Mouse (Mus musculus) c-Kit-positive CD71-negative TER-119-negative erythroid progenitor cells, embryonic 14.5 days (primary cell): ENCODE data around the gene Hbp1.

Experiments used
- DNase-seq: peaks from one replicate; pipeline ENCODE4 v3.0.0-alpha.2; 2013; ENCODE audit warnings: low read depth

Gene Hbp1

DNA sequence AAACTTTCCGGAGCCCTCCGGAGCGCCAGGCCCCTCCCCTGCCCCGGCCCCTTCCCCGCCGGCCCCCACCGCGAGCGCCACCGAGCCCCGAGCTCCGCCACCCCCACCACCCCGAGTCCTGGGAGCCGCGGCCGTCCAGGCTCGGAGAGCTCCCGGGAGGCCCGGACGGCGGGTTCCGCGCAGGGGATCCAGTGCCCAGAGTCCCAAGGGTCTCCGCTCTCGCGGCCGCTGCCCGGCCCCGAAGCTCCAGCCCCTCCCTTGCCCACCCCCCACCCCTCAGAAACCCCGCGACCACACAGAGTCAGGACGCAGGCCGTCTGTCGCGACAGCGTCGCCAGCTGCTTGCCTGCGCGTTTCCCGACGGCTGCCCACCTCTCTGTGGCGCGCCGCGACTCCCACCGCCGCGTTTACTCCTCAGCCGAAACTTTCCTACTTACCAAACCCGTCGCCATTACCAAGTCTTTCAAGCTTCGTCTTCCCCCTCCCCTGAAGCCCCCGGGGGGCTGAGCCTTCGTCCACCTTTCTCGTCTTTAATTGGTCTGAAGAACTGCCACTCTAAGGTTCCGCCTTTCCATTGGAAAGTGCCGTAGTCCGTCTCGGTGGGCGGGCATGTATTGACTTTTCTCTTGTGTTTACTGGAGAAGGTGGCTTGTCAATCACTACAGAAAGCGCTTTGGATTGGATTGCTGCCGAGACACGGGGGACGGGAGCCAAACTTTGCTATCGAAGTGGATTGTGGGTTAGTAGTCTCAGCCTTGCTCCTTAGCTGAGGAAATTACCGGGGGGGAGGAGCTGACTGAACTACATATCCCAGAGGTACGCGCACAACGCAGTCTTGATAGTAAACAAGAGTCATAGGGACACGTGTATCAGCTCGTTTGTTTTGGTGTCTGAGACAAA, at the start of gene Hbp1:
Hbp1 (minus strand) TSS at position 777 of the 900 bp plus-strand sequence.
- DNase-seq = peak; percentile 99

DNA sequence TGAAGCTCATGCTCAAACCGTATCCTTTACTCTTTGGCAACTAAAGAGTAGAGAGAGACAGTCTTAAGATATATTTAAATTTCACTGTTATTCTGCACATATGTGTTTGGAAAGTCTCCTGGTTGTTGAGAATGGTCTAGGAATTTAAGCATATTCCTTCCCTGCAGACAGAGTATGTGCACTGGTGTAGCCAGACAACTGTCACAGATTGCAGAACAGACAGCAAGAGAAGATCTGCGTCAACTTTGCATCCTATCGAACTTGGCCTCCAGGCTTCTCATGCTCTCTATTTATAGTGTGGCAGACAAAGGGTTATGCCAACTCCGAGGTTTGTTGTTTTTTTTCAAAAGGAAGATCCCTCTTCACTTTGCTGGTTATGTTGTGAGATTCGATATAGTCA, 48.4 kb upstream of the Hbp1 start:
- DNase-seq = no peak

DNA sequence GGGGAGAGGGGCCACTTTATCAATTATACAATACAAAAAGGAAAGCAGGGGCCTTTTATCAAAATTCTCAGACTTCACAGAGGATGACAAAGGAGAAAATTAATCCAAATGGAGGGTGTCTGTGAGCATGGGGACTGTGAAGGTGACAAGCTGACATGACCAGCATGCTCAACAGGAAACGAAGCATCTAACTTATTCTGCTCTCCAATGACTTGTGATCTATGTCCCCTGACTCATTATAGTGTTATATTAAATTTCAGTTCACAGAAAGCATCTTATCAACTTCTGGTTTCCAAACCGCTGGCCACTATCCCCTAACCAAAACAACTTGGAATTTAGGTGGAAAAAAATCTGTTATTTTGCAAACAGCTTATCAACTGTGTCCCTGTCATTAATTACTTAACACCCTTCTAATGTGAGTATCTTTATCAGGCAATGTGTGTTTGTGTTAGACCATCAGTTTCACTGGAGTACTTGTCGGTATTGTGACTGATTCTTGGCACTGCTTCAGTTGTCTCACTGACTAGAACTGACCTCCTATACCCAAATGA, 47.1 kb upstream of the Hbp1 start:
- DNase-seq = no peak

DNA sequence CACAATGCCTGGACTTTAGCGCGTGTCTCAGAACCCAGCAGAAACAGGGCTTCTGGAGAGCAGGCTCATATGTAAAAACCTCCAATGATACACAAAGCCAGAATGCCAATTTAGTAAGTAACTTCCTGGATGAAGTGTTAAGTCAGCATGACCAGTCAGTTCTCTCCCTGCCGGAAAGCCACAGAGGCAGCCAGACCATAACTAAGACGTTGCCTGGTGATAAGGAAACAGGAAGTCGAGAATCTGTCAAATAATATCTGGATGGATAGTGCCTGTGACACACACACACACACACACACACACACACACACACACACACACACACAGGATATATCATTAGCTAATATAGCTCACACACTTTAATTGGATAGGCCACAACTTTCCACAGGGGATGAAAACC, 46.5 kb upstream of the Hbp1 start:
- DNase-seq = peak; percentile 59

DNA sequence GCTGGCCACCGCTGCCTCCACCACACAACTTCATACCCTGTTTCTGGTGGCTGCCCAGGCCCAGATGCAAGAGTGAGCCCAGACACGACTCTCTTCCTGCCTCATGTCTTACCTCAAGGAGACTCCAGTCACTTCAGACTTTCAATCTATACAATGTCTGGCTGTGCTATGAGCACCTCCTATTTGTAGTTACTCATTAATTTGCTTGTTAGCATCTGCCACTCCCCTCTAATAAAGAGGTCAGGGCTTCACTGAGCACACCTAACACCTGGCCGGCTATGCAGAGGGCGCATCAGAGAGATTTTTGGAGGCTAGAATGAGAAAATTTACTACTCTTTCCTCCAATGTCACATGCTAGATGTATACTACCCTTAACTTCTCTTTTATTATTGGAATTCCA, 40.2 kb upstream of the Hbp1 start:
- DNase-seq = no peak

DNA sequence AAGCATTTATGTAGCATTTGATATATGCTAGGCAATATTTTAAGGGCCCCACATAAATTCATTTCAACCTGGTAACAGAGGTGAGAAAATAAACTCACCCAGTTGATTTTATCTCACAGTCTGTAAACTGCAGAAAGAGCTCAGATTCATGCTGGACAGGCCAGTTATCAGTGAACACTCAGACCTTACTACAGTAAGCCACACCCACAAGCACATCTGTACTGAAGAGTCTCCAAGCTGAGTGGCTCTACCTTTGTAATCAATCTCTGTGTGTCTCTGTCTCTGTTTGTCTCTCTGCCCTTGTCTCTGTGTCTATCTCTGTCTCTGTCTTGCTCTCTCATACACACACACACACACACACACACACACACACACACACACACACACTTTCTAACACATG, 39.4 kb upstream of the Hbp1 start:
- no peak for DNase-seq

DNA sequence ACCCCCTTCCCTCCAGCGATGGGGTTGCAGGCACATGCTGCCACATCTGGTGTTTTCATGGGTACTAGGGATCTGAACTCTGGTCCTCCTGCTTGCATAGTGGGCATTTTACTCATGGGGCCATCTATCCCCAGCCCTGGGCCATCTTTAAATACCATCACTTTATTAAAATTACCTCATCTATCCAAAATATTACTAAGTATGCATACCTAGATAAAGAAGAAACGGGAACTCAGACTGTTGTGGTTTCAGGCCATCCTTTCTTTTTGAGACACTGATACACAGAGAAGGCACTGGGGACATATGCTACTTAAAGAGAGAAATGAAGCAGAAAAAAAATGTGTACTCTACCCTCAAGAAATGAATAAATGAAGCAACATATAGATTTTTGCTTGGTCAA, 36.1 kb upstream of the Hbp1 start:
- DNase-seq = no peak

DNA sequence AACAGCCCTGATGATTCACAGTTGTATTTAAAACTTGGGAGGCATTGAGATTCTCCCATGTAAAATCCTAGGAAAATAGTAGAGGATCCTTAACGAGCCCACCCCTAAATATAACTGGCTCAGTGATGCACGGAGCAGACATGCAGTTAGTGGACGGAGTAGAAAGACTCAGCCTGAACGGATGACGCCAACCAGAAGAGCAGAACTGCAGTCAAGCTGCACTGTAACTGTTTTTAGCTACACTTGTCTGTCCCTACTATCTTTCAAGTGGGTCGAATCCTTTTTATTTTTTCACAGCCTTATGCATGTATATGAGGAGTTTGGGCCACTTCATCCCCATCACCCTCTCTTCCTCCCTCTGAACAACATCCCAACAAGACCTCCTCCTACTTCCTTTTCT, 35.4 kb upstream of the Hbp1 start:
- DNase-seq = no peak

DNA sequence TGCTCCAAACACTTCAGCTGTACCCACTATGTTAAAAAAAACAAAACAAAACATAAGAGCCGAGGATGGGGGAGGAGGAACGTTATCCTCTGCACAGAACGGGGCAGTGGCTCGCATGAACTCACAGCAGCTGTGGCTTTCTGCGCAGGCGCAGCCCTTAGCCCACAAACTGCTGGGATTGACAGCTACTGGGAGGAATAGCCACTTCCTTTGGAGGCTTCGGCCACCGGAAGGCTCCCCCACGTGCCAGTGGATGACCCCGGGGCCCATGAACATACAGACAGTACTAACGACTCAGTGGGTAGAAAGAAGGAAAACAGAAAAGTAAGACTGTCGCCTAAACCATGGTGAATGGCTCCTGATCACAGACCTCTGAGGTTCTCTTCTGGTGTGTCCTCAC, 34.3 kb upstream of the Hbp1 start:
- no peak for DNase-seq

DNA sequence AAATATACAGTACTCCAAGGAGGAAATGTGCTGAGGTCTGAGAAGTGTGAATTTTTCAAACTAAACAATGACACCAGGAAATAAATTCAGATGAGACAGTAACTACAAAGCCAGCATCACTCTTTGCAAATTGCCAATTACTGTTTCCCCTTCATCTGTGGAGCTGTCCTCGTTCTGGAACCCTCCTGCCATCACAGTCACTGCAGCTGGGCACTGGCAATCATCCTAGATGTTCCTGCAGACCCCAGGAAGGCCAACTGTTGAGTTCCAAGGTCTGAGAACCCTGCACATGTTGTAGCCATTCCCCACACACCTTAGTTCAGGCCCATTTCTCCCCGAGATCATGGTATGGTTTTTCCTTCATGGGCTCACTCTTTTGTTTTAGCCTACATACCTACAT, 33.9 kb upstream of the Hbp1 start:
- DNase-seq = no peak

DNA sequence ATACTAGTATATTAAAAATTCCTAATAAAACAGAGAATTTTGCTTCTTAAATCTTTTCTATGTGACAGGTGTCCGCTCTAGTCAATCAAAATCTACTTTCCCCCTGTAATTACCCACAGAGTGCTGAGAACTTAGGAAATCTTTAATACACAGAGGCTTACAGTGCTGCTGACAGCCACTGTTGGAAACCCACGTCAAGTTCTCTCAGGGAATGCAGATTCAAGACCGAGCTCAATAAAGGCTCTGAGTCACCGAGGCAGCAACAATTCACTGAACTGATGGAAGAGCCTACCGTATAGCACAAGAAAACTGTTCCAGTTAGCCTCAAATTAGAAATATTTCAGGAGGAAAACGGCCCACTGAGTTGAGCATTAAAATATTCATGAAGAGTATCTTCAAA, 33.4 kb upstream of the Hbp1 start:
- no peak for DNase-seq

DNA sequence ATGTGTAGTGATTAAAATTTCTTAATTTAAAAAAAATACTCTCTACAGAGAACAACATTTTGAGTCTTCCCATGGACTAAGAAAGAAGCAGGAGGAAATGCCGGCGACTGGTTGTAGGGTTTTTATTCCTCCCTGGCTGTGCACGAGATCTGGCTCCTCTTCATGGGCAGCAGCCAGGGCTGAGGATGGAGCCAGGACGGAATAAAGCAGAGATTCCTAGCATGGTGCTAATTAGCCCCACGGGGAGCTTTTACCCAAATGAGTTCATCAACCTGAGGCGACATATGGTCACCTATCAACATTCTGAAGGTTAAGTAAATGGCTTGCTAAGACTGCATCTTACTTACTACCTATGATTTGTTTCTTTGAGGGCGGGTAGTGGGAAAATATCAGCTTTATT, 32.9 kb upstream of the Hbp1 start:
- DNase-seq = no peak

DNA sequence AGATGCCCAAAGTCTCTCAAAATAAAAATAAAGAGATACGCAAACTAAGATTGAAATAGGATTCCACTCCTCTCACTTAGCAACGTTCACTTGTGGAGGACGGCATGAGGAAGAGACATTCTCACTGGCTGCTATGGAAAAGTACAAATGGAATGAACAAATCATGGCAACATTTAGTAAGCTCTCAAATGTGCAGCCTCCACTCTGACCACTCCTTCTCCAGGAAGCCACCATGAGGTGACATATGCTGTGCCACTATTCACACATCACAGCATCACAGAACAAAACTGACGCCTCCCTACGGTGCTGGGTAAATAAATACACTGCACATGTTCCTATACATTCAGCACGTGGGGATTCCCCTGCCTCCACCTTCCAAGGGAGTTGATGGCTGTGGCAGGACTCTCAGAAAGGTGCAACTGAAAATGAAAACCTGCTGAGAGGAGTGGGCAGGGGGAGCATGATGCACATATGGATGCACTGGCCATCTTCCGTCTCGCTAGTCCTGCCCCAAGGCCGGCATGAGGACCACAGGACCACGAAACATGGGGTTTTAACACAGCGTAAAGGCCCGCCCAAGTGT, 27.4 kb upstream of the Hbp1 start:
- DNase-seq = no peak

DNA sequence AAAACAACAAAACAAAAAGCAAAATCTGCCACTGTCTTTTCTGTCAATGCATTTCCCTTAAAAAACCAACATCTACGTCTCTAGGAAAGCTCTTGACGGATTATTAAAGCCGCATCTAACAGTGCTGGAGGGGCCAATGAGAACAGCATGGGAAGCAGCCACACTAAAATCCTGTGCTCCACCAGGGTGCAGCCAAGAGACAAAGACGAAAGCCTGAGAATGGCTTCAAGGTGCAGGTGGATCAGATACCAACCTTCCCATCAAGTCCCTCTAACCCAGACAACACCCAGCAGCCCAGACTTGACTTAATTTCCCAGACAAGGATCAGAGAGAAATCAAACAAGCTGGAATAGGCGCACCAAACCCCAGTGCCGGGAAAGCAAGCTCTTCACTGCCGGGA, 26.2 kb upstream of the Hbp1 start:
- no peak for DNase-seq

DNA sequence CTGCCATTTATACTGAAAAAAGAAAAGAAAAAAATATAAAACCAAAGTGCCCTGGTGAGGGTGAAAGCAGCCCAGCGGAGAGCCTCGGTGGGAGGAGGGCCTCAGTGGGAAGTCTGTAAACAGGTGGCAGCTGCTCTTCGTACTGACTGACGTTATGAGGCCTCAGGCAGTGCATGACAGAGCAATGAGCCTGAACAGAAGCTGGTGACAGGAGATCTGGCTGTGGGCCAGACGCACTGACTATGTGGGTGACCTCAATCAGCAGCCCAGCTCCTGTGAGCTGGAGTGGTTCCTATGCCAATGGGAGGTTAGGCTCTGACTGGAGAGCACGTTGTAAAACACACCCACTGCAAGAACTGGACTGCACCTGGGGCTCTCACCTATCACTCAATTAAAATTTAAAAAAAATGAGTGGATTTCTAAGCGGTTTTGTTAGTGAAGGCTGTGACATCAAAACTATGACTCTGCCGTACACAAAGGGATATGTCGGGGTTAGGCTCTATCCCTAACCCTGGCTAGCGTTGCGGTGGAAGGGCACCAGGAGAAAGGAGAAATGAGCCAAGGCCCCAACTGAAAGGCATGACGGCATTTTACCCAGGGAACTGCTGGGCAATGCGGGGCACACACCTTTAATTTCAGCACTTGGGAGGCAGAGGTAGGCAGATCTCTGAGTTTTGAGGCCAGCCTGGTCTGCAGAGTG, 23.3 kb upstream of the Hbp1 start:
- DNase-seq = peak; percentile 60

DNA sequence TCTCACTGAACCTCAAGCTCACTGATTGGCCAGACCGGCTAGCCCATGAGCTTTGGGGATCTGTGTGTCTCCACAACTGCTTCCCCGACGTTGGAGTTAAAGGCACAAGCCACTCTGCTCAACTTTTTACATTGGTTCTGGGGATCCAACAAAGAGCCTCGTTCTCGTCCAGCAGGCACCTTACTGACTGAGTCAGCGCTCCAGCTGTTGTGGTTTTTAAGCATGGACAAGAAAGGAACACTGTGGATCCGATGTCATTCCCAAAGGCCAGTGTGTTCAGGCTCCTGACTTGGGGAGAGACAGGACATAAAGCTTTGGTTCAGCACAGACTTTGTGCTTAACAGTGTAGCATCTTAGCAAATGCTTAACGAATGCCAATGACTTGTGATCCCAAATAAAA, 21.2 kb upstream of the Hbp1 start:
- DNase-seq = no peak

DNA sequence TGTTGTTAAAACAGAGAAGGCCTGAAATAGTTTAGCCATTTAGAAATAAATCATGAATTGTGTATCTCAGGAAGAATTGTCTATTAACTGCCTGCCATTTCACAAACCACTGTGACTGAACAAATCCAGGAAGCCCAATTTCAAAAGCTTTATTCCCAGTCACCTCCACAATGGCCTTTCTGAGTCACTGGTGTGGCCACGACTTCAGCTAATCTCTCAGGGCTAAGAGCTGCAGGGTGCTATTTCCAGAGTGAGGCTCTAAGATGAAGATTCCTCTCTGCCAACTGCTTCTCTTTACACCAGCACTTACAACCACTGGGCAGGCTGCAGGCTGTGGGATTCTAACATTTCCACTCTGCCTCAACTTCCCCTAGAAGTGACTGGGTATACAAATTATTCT, 18.8 kb upstream of the Hbp1 start:
- DNase-seq = no peak

DNA sequence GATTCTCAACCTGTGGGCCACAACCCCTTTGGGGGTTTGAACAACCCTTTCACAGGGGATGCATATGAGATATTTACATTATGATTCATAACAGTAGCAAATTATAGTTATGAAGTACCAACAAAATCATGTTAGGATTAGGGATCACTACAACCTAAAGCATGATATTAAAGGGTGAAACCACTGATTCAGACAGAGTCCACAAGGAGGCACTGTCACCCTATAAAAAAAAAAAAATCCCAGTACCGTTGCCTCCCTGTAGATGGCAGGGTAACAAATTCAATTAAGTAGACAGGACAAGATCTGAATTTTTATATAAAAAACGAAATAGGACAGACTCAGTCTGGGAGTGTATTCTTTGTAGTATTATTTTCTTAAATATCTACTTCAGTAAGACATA, 17.2 kb upstream of the Hbp1 start:
- peak; percentile 70 for DNase-seq

DNA sequence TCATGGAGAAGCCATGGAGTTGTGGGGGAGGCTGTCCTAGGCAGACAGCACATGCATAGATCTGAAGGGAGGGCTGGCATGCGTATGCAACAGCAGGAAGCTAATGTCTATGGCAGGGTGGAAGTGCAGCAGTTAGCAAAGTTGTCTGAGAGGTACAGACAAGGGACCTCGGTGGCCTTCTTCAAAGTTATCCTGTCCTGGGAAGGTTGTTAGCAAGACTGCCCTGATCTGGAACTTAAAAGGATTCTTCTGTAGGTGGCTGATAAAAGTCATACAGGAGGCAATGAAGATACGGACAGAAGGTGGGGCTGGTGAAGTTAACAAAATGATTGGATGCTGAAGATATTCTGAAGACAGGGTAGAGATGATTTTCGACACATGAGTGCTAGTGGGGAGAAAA, 16.1 kb upstream of the Hbp1 start:
- DNase-seq = no peak

DNA sequence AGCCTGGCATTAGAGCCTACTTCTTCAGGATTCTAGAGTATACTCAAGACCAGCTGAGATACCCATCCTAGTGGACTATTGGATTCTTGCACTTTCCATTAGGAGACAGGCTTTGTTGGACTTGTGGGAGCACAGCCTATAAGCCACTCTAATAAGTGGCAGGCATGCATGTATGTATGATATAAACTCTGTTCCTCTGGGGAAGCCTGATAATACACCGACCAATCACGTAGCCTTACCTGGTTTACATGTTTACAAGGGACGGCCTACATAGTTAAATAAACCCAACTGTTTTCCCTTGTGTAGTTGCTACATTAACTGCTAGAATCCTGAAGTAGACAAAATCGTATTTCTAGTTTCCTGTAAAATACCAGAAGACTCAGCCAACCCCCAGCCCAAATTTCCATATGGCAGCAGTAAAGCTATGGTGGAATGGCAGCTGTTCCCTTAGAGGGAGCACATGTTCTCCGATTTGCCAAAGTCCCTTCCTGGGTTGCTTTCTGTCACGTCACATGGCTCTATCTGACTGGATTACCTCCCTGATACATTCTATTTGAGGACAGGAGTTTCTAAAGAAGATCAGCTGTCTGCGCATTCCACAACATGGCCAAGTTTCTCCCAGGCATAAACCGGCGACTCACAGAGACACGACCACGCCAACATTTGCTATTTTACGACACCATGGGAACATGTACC, 15.3 kb upstream of the Hbp1 start:
- no peak for DNase-seq

DNA sequence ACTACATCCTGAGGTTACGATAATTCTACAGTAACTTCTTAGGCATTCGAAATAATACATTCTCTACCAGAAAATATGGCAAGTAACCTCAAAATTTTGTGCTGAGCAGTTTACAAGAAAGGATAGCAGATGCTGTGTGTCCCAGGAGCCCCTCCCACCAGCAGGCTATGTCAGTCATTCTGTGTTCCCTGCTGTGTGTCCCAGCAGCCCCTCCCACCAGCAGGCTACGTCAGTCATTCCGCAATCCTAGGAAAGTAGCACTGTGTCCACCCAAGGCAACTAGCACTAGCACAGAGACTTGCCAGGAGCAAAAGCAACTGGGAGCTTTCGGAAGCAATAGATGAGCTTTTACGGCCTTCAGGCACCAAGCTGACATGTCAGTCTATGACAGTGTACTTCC, 13.7 kb upstream of the Hbp1 start:
- DNase-seq = no peak

DNA sequence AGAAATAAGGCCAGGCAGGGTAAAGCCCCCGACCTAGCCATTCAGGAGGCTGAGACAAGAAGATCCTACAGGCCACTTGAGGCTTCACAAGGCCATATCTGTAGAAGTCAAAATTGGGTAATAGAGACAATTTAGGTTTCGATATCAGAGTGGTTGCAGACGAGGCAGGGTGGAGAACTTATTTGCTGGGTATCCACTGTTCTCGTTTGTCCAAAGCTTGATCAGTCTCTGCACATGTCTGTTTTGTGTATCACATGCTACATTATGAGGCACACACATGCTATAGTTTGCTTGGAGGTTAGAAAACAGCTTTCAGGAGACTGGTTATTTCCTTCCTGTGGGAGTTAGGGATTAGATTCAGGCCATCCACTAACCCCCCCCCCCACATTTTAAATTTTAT, 5.5 kb upstream of the Hbp1 start:
- DNase-seq = no peak
